Mouse (Mus musculus) MEL (cell line): Measurements from ENCODE around the gene Spast.

Experiments
- MAZ ChIP-seq: IDR thresholded peaks from 2 replicates; pipeline ENCODE4 v1.6.1; 2012; ENCODE audit warnings: low read depth, mild to moderate bottlenecking, inconsistent platforms, low read length, improper control_type of control experiment
- POLR2AphosphoS5 ChIP-seq: IDR thresholded peaks from 2 replicates; pipeline ENCODE4 v1.6.1; 2012; ENCODE audit warnings: low read depth, borderline replicate concordance, mild to moderate bottlenecking, inconsistent platforms, low read length, moderate library complexity, mixed read lengths
- SMC3 ChIP-seq: IDR thresholded peaks from 2 replicates; pipeline ENCODE4 v1.6.1; 2011; ENCODE audit warnings: low read depth, low read length, improper control_type of control experiment

DNA sequence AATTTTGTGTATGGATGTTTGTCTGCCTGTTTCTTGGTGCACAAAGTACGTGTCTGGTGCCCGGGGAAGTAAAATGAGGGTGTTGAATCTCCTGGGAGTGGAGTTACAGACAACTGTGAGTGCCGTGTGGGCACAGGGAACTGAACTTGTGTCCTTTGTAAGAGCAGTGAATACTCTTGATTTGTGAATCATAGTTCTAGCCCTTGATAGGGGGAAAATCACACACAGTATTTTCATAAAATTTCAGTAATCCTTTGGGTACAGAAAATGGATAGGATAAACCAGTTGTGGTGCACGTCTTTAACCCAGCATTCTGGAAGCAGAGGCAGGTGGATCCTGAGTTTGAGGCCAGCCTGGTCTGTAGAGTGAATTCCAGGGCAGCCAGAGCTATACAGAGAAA is 58.0 kb downstream of the Spast start:
- TF ChIP-seq MAZ = no peak
- TF ChIP-seq POLR2AphosphoS5 = no peak
- TF ChIP-seq SMC3 = no peak
